ENCODE assay signal across 12 mouse cellular contexts in genomic region chr5:35938249-35939223, GRCm38 (mm10). TPM values are rescaled to one million over a fixed set of nuclear protein-coding genes. Genes with fewer than 3 reads are reported as not detected.
DNase-seq lines count a peak whose midpoint lies in the region; ATAC-seq and TF ChIP-seq lines count a peak whose summit lies in the region.
"Had no signal": no experiment of that assay in that cellular context is flagged by ENCODE, and none has a peak within 500 bp of the region (broad histone marks: within the 10 kb centered on the region; RNA-seq: fewer than 3 reads in every experiment).

No protein-coding gene starts in this region.

- peak; percentile 23; the same call in 1 of the 2 replicates for ATAC-seq in megakaryocyte progenitor cell, adult 5-6 weeks (replicated peaks; ENCODE audit: poor library complexity)
- ATAC-seq in erythroid progenitor cell, adult 5-6 weeks (replicated peaks; ENCODE audit: low FRiP score, poor library complexity, severe bottlenecking) = no peak
- ATAC-seq: forebrain, embryonic 16.5 days; Patski had no signal

- no peak for TF ChIP-seq CTCF in gastrocnemius, adult 2 months (IDR thresholded peaks at IDR 0.05)
- TF ChIP-seq CTCF in brain, embryonic 14.5 days (IDR thresholded peaks at IDR 0.05; ENCODE audit: borderline replicate concordance, extremely low read depth, insufficient read depth, insufficient read length) = no peak

- no peak for TF ChIP-seq POLR2A in brain, embryonic 14.5 days (IDR thresholded peaks at IDR 0.05; ENCODE audit: borderline replicate concordance, extremely low read depth, insufficient read depth, insufficient read length, poor library complexity, severe bottlenecking)

- intact Hi-C loops in gastrocnemius, adult 2 months (cut with DNase I) = no loop called here
- intact Hi-C loops in left cerebral cortex, postnatal 4 days (cut with DNase I) = no loop called here

- DNase-seq in gastrocnemius, adult 2 months = no peak
- DNase-seq in gastrocnemius, adult 8-10 months (ENCODE audit: low spot score in 2 of 2) = no peak
- DNase-seq in left cerebral cortex, postnatal 4 days = peak; percentile 19
- no peak for DNase-seq in left cerebral cortex, adult 11 months (ENCODE audit: low spot score)
- peak; percentile 55 for DNase-seq in brain, embryonic 14.5 days (ENCODE audit: low read depth)
- no peak for DNase-seq in right cerebral cortex, postnatal 25 days
- DNase-seq: B cell, adult 2 months; kidney, postnatal 10 days had no signal

- no peak overlapping the region for H3K4me3 ChIP-seq in gastrocnemius, adult 2 months

- peak overlapping the region; percentile 79 for H3K27ac ChIP-seq in gastrocnemius, adult 2 months

RNA-seq across cellular contexts. Expression of gene Afap1, which starts 45.4 kb away (rescaled TPM):
- total RNA-seq in gastrocnemius, adult 2 months (2021) = 1 to 10 TPM; 7.4 to 8.3 TPM
- total RNA-seq in gastrocnemius, adult 8-10 months (2022) = 1 to 10 TPM; 5.5 to 7.5 (median 5.8) TPM
- 100 to 1,000 TPM; 221 to 230 TPM for total RNA-seq in left cerebral cortex, postnatal 4 days (2021)
- polyA plus RNA-seq in brain, embryonic 14.5 days (2012; rRNA removed) = 62.2 and 97.5 TPM in 2 replicates
- total RNA-seq in megakaryocyte progenitor cell, adult 5-6 weeks (2015) = 27.9 and 31.9 TPM in 2 replicates
- 15.5 and 16.8 TPM in 2 replicates for total RNA-seq in megakaryocyte progenitor cell, adult 5-6 weeks (2017)
- total RNA-seq in erythroid progenitor cell, adult 5-6 weeks (2015; ENCODE audit: low replicate concordance) = 1.3 and 2.9 TPM in 2 replicates
- total RNA-seq in erythroid progenitor cell, adult 5-6 weeks (2017; ENCODE audit: low replicate concordance) = 0.90 and 1.9 TPM in 2 replicates

Comparison
In these comparisons a context has a peak if more than half of its experiments do, and no peak if none do; other contexts are left out.
1. DNase-seq: peak in left cerebral cortex, postnatal 4 days (single experiment) and brain, embryonic 14.5 days (single experiment); none in gastrocnemius, adult 2 months (single experiment), gastrocnemius, adult 8-10 months (0 of 2), left cerebral cortex, adult 11 months (single experiment) and right cerebral cortex, postnatal 25 days (single experiment).
2. RNA of gene Afap1, which starts 45.4 kb away (total RNA-seq): 221 to 230 TPM in left cerebral cortex, postnatal 4 days; 15.5 to 31.9 TPM in megakaryocyte progenitor cell, adult 5-6 weeks, 7.4 to 8.3 TPM in gastrocnemius, adult 2 months, 5.5 to 7.5 TPM in gastrocnemius, adult 8-10 months and 0.90 to 2.9 TPM in erythroid progenitor cell, adult 5-6 weeks; every median in the first group is over 4 times any median in the second.